Mouse (Mus musculus): ENCODE results near the gene Pik3cb.

The Pik3cb gene

GRCm38 (mm10) chr9:99146855-99147735 is 6.7 kb upstream of the Pik3cb start:
- no peak for DNase-seq

DNA sequence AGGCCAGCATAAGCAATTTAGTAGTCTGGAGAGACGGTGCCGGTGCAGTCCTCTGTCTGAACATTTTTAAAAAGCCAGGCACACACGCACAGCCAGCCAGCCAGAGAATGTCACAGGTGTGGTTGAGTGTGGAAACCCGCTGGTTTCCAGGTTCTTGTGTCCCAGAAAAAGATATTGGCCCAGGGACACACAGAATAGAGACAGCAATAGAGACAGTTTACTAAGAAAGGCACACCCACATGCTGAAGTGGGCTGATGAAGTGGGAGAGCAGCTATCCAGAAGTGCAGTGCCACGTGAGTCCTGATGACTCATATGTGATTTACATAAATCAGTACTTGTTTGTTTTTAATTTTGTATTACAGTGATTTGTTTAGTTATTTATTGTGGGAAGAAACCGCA is 5.3 kb upstream of the Pik3cb start:
- DNase-seq, result no peak

- no peak for DNase-seq
Measured at GRCm38 (mm10) chr9:99144416-99144989, 4.1 kb upstream of the Pik3cb start.

GRCm38 (mm10) chr9:99141618-99142017 is 1.2 kb upstream of the Pik3cb start:
- DNase-seq, result no peak

- DNase-seq, result no peak
Measured at GRCm38 (mm10) chr9:99141171-99141570, 750 bp upstream of the Pik3cb start.

DNA sequence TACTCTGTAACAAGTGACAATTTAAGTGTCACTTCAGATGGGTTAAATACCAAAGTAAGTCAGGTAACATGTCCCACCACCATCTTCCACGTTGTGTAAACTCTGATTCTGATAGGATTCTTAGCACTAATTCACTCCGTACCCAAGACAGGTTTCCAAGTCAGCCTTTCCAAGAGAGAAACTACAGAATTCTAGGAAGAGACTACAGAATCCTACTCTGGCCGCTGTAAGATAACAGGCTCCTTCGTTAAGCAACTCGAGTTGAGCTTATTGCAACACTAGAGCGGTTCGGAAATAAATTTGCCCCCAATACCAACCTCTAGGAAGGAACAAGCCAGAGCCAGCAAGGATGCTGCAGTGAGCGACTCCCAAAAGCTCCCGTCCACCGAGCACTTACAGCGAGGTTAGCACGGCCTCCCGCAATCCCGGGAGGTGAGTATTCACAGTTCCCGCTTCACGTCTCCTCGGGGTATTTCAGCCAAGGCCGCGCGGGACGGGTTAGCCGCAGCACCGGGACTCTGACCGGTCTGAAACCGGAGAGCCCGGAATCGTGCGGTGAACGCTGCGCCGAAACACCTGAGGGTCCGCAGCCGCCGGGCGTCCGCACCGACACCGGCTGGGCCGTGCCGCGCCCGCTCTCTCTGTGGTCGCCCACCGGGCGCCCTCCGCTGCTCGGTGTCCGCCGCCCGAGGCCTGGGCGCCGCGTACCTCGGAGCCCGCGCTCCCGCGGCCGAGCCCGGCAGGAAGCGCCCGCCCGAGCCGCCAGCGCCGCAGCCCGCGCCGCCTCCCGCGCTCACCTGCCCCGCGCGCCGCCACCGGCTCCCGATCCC is 1.0 kb downstream of the Pik3cb start:
- no peak for DNase-seq

- DNase-seq, result no peak
Measured at GRCm38 (mm10) chr9:99137301-99137700, 3.1 kb downstream of the Pik3cb start.

- DNase-seq, result no peak
Measured at GRCm38 (mm10) chr9:99131951-99132470, 8.4 kb downstream of the Pik3cb start.

DNA sequence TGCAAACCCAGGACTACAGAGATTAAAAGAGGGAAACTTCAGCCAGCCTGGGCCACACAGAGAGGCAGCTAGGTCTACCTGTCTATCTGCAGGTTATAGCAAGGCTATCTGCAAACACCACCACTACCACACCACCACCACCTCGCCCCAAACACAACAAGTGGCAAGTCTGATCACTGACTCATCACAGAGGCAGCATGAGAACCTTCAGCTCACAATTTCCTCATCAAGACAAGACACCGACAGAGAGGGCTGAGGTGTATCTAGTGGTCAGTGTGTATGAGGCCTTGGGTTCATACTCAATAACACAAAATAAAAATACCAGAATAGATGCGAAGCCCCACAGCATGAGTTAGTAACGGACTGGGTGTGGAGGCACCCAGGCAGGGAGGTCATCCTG is 9.3 kb downstream of the Pik3cb start:
- no peak for DNase-seq

GRCm38 (mm10) chr9:99127578-99127977 is 12.8 kb downstream of the Pik3cb start:
- DNase-seq, result no peak

DNA sequence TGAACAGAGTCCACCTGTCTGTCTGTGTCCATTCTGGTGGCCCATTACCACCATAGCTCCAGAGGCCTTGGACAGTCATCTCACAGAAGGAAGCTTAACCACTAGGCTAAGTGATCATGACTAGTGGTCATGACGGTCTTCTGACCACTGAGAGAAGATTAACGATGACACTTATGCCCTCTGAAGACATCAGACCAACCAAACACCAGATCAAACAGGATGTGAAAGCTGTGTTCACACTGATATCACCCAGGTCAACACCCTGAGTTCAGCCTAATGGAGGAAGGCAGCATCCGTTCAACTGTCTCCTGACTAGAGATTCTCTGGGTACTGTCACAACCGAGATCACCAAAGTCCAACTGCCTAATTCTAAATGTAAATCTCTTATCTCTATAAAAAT is 17.7 kb downstream of the Pik3cb start:
- DNase-seq, result no peak

GRCm38 (mm10) chr9:99112409-99112808 is 28.0 kb downstream of the Pik3cb start:
- no peak for DNase-seq

GRCm38 (mm10) chr9:99111085-99111484 is 29.3 kb downstream of the Pik3cb start:
- DNase-seq, result no peak

GRCm38 (mm10) chr9:99110213-99110612 is 30.2 kb downstream of the Pik3cb start:
- no peak for DNase-seq

DNA sequence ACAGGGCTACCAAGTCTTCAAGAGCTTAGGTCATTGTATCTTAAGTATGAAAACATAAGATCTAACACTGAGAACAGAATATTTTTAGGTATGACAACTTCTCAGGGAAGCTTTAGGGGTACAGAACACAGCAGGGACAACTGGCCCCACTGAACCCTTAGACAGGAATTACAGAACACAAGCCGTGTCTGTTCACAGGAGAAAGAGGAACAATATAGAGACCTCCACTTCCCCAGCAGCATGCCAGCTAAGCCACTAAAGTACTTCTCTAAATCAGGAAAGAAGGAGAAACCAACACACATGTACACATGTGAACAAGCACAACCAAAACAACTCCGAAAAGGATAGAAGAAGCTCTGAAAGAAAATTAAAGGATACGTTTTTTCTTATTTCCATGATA is 30.8 kb downstream of the Pik3cb start:
- no peak for DNase-seq

DNA sequence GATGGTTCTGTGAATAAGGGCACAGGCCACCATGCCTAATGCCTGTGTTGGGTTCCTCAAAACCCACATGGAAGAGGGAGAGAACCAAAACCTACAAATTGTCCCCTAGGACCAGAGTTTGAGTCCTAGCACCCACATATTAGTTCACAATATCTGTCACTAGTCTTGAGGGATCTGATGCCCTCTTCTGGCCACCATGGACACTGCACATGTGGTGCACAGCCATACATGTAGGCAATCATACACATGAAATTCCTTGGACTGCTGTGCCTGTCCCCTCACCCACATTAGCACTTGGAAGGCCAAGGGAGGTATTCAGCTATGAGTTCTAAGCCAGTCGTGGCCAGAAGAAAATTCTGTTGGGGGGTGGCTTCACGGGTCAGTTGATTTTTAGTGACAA is 36.0 kb downstream of the Pik3cb start:
- no peak for DNase-seq

GRCm38 (mm10) chr9:99103865-99104264 is 36.6 kb downstream of the Pik3cb start:
- DNase-seq, result peak; percentile 14 to 47

DNA sequence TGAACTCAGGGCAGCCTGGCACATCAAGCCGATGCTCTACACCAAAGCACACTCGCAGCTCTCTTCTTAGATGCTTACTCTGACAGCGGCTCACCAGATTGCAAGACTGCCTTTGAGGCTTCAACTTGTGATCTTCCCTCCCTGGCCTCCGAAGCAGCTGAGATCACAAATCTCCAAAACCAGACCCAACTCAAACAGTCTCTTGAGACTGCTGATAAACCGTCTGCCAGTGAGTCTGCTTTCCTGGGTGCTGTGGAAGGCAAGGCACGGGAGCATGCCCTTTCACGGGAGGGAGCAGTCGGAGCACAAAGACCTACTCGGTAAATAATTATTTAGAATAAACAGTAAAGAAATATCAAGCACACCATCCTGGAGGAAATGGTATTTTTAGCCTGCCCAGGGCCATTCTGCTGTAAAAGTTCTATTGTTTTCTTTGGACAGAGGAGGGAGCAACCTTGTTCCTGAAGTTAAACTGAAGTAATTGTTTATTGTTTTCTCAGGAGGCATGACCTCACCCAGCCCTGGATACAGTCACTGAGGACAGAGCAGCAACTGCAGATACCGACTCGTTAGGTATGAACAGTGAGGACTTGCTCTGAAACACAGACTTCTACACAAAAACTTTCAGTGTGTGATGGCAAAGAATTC is 41.8 kb downstream of the Pik3cb start:
- peak; percentile 18 to 37 for DNase-seq

- DNase-seq, result no peak
Measured at GRCm38 (mm10) chr9:99097668-99098067, 42.8 kb downstream of the Pik3cb start.

GRCm38 (mm10) chr9:99095192-99095591 is 45.2 kb downstream of the Pik3cb start:
- no peak for DNase-seq

DNA sequence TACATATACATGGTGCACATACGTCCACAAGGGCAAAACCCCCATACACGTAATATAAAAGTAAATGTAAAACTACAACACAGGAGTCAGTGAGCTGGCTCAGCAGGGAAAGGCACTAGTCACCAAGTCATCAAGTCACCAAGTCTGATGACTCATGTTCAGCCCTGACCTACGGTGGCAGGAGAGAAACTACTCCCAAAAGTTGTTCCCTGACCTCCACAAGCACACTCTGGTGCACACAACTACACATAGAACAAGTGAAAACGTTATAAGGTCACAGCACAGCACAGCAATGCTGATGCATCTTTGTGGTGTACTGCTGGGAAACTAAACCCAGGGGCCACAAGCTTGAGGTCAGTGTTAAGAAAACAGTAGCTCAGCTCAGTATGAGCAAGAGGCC is 49.9 kb downstream of the Pik3cb start:
- DNase-seq, result no peak

DNA sequence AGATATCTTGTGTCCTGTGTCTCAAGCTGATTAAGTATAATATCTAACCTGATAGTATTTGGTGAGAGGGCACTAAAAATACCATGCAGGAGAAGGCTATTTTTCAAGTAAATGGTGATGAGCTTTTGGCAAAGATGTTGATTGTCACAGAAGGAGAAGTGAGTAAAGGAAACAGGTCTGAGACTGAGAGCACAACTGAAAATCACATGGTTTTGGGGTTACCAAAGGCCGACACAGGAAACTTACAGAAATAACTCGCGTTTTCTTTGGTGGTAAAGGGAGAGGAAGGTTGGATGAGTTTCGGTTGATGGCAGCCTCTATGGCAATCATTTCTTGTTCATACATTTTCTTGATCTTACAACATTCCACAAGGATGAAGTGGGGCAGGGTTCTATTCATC is 50.5 kb downstream of the Pik3cb start:
- DNase-seq, result no peak

- no peak for DNase-seq
Measured at GRCm38 (mm10) chr9:99081718-99082117, 58.7 kb downstream of the Pik3cb start.
